Mouse (Mus musculus) c-Kit-positive CD71-positive TER-119-positive erythroid progenitor cells, embryonic 14.5 days (primary cell): ENCODE results near the gene Eva1a.

ENCODE experiments used
- DNase-seq: peaks from one replicate; pipeline ENCODE4 v3.0.0-alpha.2; 2013; ENCODE audit warnings: low spot score

Gene Eva1a

GRCm38 (mm10) chr6:82040834-82041487 is at the start of gene Eva1a:
Eva1a (plus strand) TSS chr6:82041043.
- DNase-seq, result no peak

GRCm38 (mm10) chr6:82012392-82012791 is 28.5 kb upstream of the Eva1a start:
- DNase-seq, result no peak

GRCm38 (mm10) chr6:82021074-82021473 is 19.8 kb upstream of the Eva1a start:
- no peak for DNase-seq

- DNase-seq, result no peak
These were observed 19.3 kb upstream of the Eva1a start for GRCm38 (mm10) chr6:82021494-82021893.

GRCm38 (mm10) chr6:82029611-82030510 is 11.0 kb upstream of the Eva1a start:
- DNase-seq, result no peak

- DNase-seq, result no peak
These were observed 10.3 kb upstream of the Eva1a start for GRCm38 (mm10) chr6:82030511-82030884.

- DNase-seq, result no peak
These were observed 3.6 kb upstream of the Eva1a start for GRCm38 (mm10) chr6:82037211-82037610.

GRCm38 (mm10) chr6:82039193-82039592 is 1.6 kb upstream of the Eva1a start:
- DNase-seq, result no peak

GRCm38 (mm10) chr6:82039968-82040367 is 875 bp upstream of the Eva1a start:
- no peak for DNase-seq

- no peak for DNase-seq
These were observed 849 bp downstream of the Eva1a start for GRCm38 (mm10) chr6:82041488-82042295.

GRCm38 (mm10) chr6:82042296-82043125 is 1.7 kb downstream of the Eva1a start:
- DNase-seq, result no peak

GRCm38 (mm10) chr6:82043634-82044033 is 2.8 kb downstream of the Eva1a start:
- DNase-seq, result no peak

GRCm38 (mm10) chr6:82044509-82044908 is 3.7 kb downstream of the Eva1a start:
- DNase-seq, result no peak

- no peak for DNase-seq
These were observed 7.1 kb downstream of the Eva1a start for GRCm38 (mm10) chr6:82047977-82048376.

GRCm38 (mm10) chr6:82050201-82050600 is 9.4 kb downstream of the Eva1a start:
- DNase-seq, result no peak

GRCm38 (mm10) chr6:82051569-82051968 is 10.7 kb downstream of the Eva1a start:
- DNase-seq, result no peak

- no peak for DNase-seq
These were observed 11.3 kb downstream of the Eva1a start for GRCm38 (mm10) chr6:82052047-82052725.

GRCm38 (mm10) chr6:82052726-82053118 is 11.9 kb downstream of the Eva1a start:
- no peak for DNase-seq

GRCm38 (mm10) chr6:82054854-82055253 is 14.0 kb downstream of the Eva1a start:
- no peak for DNase-seq

- DNase-seq, result no peak
These were observed 19.1 kb downstream of the Eva1a start for GRCm38 (mm10) chr6:82059896-82060295.

GRCm38 (mm10) chr6:82065230-82065629 is 24.4 kb downstream of the Eva1a start:
- DNase-seq, result no peak
